ENCODE assay signal across 7 mouse cellular contexts in the genomic region with DNA sequence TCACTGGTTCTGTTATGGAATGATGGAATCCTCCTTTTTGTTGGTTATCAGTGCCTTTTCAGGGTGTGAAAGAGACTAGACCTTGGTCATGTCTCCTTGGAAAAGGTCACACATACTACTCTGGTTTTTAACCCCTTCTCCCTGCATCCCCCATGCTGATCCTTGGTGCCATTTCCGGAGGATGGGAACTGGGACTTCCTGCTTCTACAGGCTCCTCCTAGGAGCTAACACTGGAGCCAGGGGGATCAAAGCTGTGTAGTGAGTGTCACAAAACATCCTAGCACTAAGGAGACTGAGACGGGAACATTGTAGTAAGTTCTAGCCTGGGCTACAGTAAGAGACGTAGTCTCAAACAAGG. TPM values are rescaled to one million over a fixed set of nuclear protein-coding genes. Genes with fewer than 3 reads are reported as not detected.
A peak's percentile ranks its signal among the peaks of the same experiment; 100 is the strongest.
DNase-seq lines count a peak whose midpoint lies in the region; ATAC-seq and TF ChIP-seq lines count a peak whose summit lies in the region.

No protein-coding gene starts in this region.

- peak overlapping the region; percentile 51; the same call in 1 of the 2 replicates for H3K9ac ChIP-seq in lung, embryonic 14.5 days
- H3K9ac ChIP-seq in intestine, embryonic 16.5 days (ENCODE audit: low read depth, low read length): peak overlapping the region; percentile 63
- peak overlapping the region; percentile 70; the same call in 1 of the 2 replicates for H3K9ac ChIP-seq in neural tube, embryonic 14.5 days (replicated peaks; ENCODE audit: low read depth, low read length)

- H3K4me3 ChIP-seq in lung, embryonic 14.5 days (ENCODE audit: low read depth, low read length): peak overlapping the region; percentile 8; the same call in 1 of the 2 replicates
- H3K4me3 ChIP-seq in forebrain, embryonic 10.5 days: peak overlapping the region; percentile 43
- peak overlapping the region; percentile 26; the same call in 1 of the 2 replicates for H3K4me3 ChIP-seq in intestine, embryonic 16.5 days (ENCODE audit: low read length)
- peak overlapping the region; percentile 24 for H3K4me3 ChIP-seq in neural tube, embryonic 14.5 days (ENCODE audit: low read depth, low read length)

- no peaks in the 10 kb centered on the region for H3K27me3 ChIP-seq in lung, embryonic 14.5 days (ENCODE audit: insufficient read depth, low read length)
- H3K27me3 ChIP-seq in forebrain, embryonic 10.5 days (ENCODE audit: poor library complexity, severe bottlenecking): peaks cover 5% of the 10 kb centered on the region; the same call in 1 of the 2 replicates
- H3K27me3 ChIP-seq in intestine, embryonic 16.5 days (replicated peaks; ENCODE audit: control insufficient read depth, insufficient read depth, low read length): no peaks in the 10 kb centered on the region
- no peaks in the 10 kb centered on the region for H3K27me3 ChIP-seq in neural tube, embryonic 14.5 days (ENCODE audit: control insufficient read depth, insufficient read depth, low read length)

- no peak for DNase-seq in lung, embryonic 14.5 days
- no peak for DNase-seq in lung, postnatal 25 days (ENCODE audit: low spot score)
- no peak for DNase-seq in forebrain, embryonic 10.5 days (ENCODE audit: extremely low spot score, low spot score)
- DNase-seq in left cerebral cortex, adult 9 months (ENCODE audit: low spot score in 2 of 2): no peak
- no peak for DNase-seq in spleen, adult 18-20 months

- peak; percentile 27; the same call in 1 of the 2 replicates for ATAC-seq in lung, embryonic 14.5 days (ENCODE audit: insufficient read depth)
- peak; percentile 30 for ATAC-seq in intestine, embryonic 16.5 days
- peak; percentile 53 for ATAC-seq in neural tube, embryonic 14.5 days (ENCODE audit: low read depth)

- no peaks in the 10 kb centered on the region for H3K9me3 ChIP-seq in lung, embryonic 14.5 days (ENCODE audit: low read depth, low read length)
- H3K9me3 ChIP-seq in forebrain, embryonic 10.5 days: no peaks in the 10 kb centered on the region
- H3K9me3 ChIP-seq in intestine, embryonic 16.5 days (ENCODE audit: control insufficient read depth, low read length): 0 out of 2 replicates have a peak, but pooled peaks cover 5% of the 10 kb centered on the region
- no peaks in the 10 kb centered on the region for H3K9me3 ChIP-seq in neural tube, embryonic 14.5 days (ENCODE audit: control insufficient read depth, low read length)

- H3K4me2 ChIP-seq in lung, embryonic 14.5 days: peak overlapping the region; percentile 58
- H3K4me2 ChIP-seq in intestine, embryonic 16.5 days (ENCODE audit: low read depth, low read length): peak overlapping the region; percentile 49
- peak overlapping the region; percentile 50 for H3K4me2 ChIP-seq in neural tube, embryonic 14.5 days (ENCODE audit: low read depth, low read length)

- H3K4me1 ChIP-seq in lung, embryonic 14.5 days (ENCODE audit: insufficient read depth): no peaks in the 10 kb centered on the region
- peaks cover 9% of the 10 kb centered on the region for H3K4me1 ChIP-seq in forebrain, embryonic 10.5 days
- no peaks in the 10 kb centered on the region; the same call in 1 of the 2 replicates for H3K4me1 ChIP-seq in intestine, embryonic 16.5 days (ENCODE audit: control insufficient read depth, insufficient read depth, low read length)
- H3K4me1 ChIP-seq in neural tube, embryonic 14.5 days (ENCODE audit: control insufficient read depth, insufficient read depth, low read length): no peaks in the 10 kb centered on the region

- no peak for TF ChIP-seq CTCF in lung, embryonic 14.5 days (IDR thresholded peaks at IDR 0.05; ENCODE audit: low read depth)

- WGBS in lung, embryonic 14.5 days: 3% methylated on average over 3 of the region's 3 CpGs
- 5% methylated on average over 3 of the region's 3 CpGs for WGBS in forebrain, embryonic 10.5 days
- 5% methylated on average over 3 of the region's 3 CpGs for WGBS in intestine, embryonic 16.5 days
- WGBS in neural tube, embryonic 14.5 days: 5% methylated on average over 3 of the region's 3 CpGs

- H3K36me3 ChIP-seq in lung, embryonic 14.5 days (ENCODE audit: insufficient read depth): no peaks in the 10 kb centered on the region
- no peaks in the 10 kb centered on the region for H3K36me3 ChIP-seq in forebrain, embryonic 10.5 days (replicated peaks)
- H3K36me3 ChIP-seq in intestine, embryonic 16.5 days (ENCODE audit: control insufficient read depth, insufficient read depth, low read length): no peaks in the 10 kb centered on the region
- no peaks in the 10 kb centered on the region for H3K36me3 ChIP-seq in neural tube, embryonic 14.5 days (ENCODE audit: control insufficient read depth, insufficient read depth, low read length)

- peak overlapping the region; percentile 93 for H3K27ac ChIP-seq in lung, embryonic 14.5 days (ENCODE audit: low read depth)
- H3K27ac ChIP-seq in forebrain, embryonic 10.5 days: peak overlapping the region; percentile 98
- peak overlapping the region; percentile 79 for H3K27ac ChIP-seq in intestine, embryonic 16.5 days (ENCODE audit: low read length)
- H3K27ac ChIP-seq in neural tube, embryonic 14.5 days (ENCODE audit: low read depth, low read length): peak overlapping the region; percentile 98

RNA-seq across cellular contexts. Expression of a gene that starts 7.8 kb away (rescaled TPM):
- 2.1 and 2.8 TPM in 2 replicates for polyA plus RNA-seq in lung, embryonic 14.5 days (2014; fragmentation: Nextera tagmentation; extraction: Ambion mirVana)
- polyA plus RNA-seq in forebrain, embryonic 10.5 days (2016; fragmentation: Nextera tagmentation; extraction: Ambion mirVana): 2.4 and 3.1 TPM in 2 replicates
- 6.6 and 6.9 TPM in 2 replicates for polyA plus RNA-seq in intestine, embryonic 16.5 days (2015; fragmentation: Nextera tagmentation; extraction: Ambion mirVana)
- polyA plus RNA-seq in neural tube, embryonic 14.5 days (2014; fragmentation: Nextera tagmentation; extraction: Ambion mirVana): 6.0 and 7.5 TPM in 2 replicates

RNA-seq across cellular contexts. Expression of a gene that starts 30.5 kb away (rescaled TPM):
- 33.1 and 33.4 TPM in 2 replicates for polyA plus RNA-seq in lung, embryonic 14.5 days (2014; fragmentation: Nextera tagmentation; extraction: Ambion mirVana)
- 30.7 and 33.9 TPM in 2 replicates for polyA plus RNA-seq in forebrain, embryonic 10.5 days (2016; fragmentation: Nextera tagmentation; extraction: Ambion mirVana)
- 36.3 and 41.7 TPM in 2 replicates for polyA plus RNA-seq in intestine, embryonic 16.5 days (2015; fragmentation: Nextera tagmentation; extraction: Ambion mirVana)
- polyA plus RNA-seq in neural tube, embryonic 14.5 days (2014; fragmentation: Nextera tagmentation; extraction: Ambion mirVana): 9.4 and 11.1 TPM in 2 replicates

RNA-seq across cellular contexts. Expression of a gene that starts 58.5 kb away (rescaled TPM):
- not detected in 2 replicates for polyA plus RNA-seq in lung, embryonic 14.5 days (2014; fragmentation: Nextera tagmentation; extraction: Ambion mirVana)
- polyA plus RNA-seq in forebrain, embryonic 10.5 days (2016; fragmentation: Nextera tagmentation; extraction: Ambion mirVana): not detected in 2 replicates
- polyA plus RNA-seq in intestine, embryonic 16.5 days (2015; fragmentation: Nextera tagmentation; extraction: Ambion mirVana): not detected in 2 replicates
- polyA plus RNA-seq in neural tube, embryonic 14.5 days (2014; fragmentation: Nextera tagmentation; extraction: Ambion mirVana): not detected in 2 replicates
